Mouse (Mus musculus): Measurements from ENCODE around the gene Pten. TPM values are rescaled to one million over a fixed set of nuclear protein-coding genes. Genes with fewer than 3 reads are reported as not detected.

Gene Pten
- polyA plus RNA-seq, 1 experiment from 2014 or later = 9.6 TPM

DNA sequence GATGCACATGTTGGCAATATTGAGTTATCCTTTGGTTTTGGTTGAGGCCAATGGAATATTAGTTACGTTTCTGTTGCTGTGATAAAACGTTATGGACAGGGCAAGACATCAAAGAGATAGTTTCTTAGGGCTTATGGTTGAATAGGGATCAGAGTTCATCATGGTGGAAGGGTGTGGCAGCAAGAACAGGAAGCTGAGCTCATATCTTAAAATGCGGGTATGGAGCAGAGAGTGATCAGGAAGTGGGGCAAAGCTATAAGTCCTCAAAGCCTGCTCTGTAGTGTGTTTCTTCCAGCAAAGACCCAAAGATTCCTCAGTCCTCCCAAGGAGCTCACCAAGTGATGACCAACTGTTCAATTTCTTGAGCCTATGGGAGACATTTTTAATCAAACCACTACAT, 90.7 kb downstream of the Pten start:
- 75% methylated on average over 3 of the region's 3 CpGs for WGBS (ENCODE audit: insufficient replicate concordance)

DNA sequence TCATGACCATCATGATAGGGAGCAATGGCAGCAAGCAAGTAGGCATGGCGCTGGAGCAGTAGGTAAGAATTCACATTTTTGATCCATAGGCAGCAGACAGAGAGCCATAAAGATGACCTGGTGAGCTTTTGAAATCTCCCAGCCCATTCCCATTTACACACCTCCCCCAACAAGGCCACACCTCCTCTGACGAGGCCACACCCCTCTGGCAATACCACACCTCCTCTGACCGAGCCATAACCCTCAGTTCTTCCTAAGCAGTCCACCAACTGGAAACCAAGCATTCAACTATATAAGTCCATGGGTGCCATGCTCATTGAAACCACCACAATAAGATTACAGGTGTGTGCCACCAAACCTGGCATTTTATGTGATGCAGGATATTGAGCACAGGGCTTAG, 95.0 kb downstream of the Pten start:
- no peaks in the 10 kb centered on the region for H3K9me3 ChIP-seq (replicated peaks; ENCODE audit: control insufficient read depth, low read length)
- no peak overlapping the region for H3K9ac ChIP-seq (ENCODE audit: low read depth, low read length)
- H3K27ac ChIP-seq (ENCODE audit: low read depth, low read length) = no peak overlapping the region
- H3K27me3 ChIP-seq (ENCODE audit: control insufficient read depth, insufficient read depth, low read length) = no peaks in the 10 kb centered on the region
- 70% methylated on average over 3 of the region's 3 CpGs for WGBS (ENCODE audit: insufficient replicate concordance)
- H3K36me3 ChIP-seq (ENCODE audit: control insufficient read depth, insufficient read depth, low read length) = no peaks in the 10 kb centered on the region
- no peak overlapping the region for H3K4me3 ChIP-seq (ENCODE audit: low read depth, low read length)
- no peak overlapping the region for H3K4me2 ChIP-seq
- H3K4me1 ChIP-seq (ENCODE audit: control insufficient read depth, insufficient read depth, low read length) = no peaks in the 10 kb centered on the region
- no peak for ATAC-seq (replicated peaks; ENCODE audit: insufficient number of reproducible peaks, low FRiP score, low TSS enrichment)

More for the DNA sequence above, 90.7 kb downstream of the Pten start:
- no peak overlapping the region for H3K27ac ChIP-seq (ENCODE audit: low read depth, low read length)
- no peak overlapping the region for H3K4me3 ChIP-seq (ENCODE audit: low read depth, low read length)
- H3K9me3 ChIP-seq (replicated peaks; ENCODE audit: control insufficient read depth, low read length) = no peaks in the 10 kb centered on the region
- H3K27me3 ChIP-seq (ENCODE audit: control insufficient read depth, insufficient read depth, low read length) = no peaks in the 10 kb centered on the region
- ATAC-seq (replicated peaks; ENCODE audit: insufficient number of reproducible peaks, low FRiP score, low TSS enrichment) = no peak
- H3K4me2 ChIP-seq = no peak overlapping the region
- no peak overlapping the region for H3K9ac ChIP-seq (ENCODE audit: low read depth, low read length)
- no peaks in the 10 kb centered on the region for H3K4me1 ChIP-seq (ENCODE audit: control insufficient read depth, insufficient read depth, low read length)
- H3K36me3 ChIP-seq (ENCODE audit: control insufficient read depth, insufficient read depth, low read length) = no peaks in the 10 kb centered on the region

GRCm38 (mm10) chr19:32861675-32862575, 104.6 kb downstream of the Pten start:
- Histone ChIP-seq H3K4me2 (no peak overlapping the region), H3K4me3 (ENCODE audit: low read depth, low read length) (no peak overlapping the region), H3K27ac (ENCODE audit: low read depth, low read length) (no peak overlapping the region), H3K4me1 (ENCODE audit: control insufficient read depth, insufficient read depth, low read length) (no peaks in the 10 kb centered on the region), H3K9me3 (replicated peaks; ENCODE audit: control insufficient read depth, low read length) (no peaks in the 10 kb centered on the region), H3K27me3 (ENCODE audit: control insufficient read depth, insufficient read depth, low read length) (no peaks in the 10 kb centered on the region), H3K9ac (ENCODE audit: low read depth, low read length) (no peak overlapping the region), H3K36me3 (ENCODE audit: control insufficient read depth, insufficient read depth, low read length) (no peaks in the 10 kb centered on the region)
- 75% methylated on average over 12 of the region's 12 CpGs for WGBS (ENCODE audit: insufficient replicate concordance)
- no peak for ATAC-seq (replicated peaks; ENCODE audit: insufficient number of reproducible peaks, low FRiP score, low TSS enrichment)

DNA sequence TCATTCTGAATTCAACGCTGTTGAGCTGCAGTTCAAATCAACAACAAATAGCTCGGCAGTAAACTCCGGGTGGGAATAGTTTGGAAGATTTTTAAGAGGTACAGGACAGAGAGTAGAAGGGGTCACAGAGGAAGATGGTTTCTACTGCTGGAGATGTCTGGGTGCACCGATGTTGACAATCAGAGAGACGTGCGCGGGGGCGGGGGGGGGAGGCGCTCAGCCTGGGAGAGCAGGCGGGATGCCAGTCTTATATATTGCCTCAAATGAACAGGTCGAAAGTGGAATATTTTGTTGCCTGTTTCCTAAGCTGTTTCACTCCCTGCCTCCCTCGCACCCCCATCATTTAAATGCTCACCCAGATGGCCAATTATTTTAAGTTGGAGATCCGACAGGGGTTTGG, 109.5 kb downstream of the Pten start:
- peak overlapping the region; percentile 25; the same call in 1 of the 2 replicates for H3K4me3 ChIP-seq (ENCODE audit: low read depth, low read length)
- no peaks in the 10 kb centered on the region for H3K27me3 ChIP-seq (ENCODE audit: control insufficient read depth, insufficient read depth, low read length)
- H3K9ac ChIP-seq (ENCODE audit: low read depth, low read length) = no peak overlapping the region

DNA sequence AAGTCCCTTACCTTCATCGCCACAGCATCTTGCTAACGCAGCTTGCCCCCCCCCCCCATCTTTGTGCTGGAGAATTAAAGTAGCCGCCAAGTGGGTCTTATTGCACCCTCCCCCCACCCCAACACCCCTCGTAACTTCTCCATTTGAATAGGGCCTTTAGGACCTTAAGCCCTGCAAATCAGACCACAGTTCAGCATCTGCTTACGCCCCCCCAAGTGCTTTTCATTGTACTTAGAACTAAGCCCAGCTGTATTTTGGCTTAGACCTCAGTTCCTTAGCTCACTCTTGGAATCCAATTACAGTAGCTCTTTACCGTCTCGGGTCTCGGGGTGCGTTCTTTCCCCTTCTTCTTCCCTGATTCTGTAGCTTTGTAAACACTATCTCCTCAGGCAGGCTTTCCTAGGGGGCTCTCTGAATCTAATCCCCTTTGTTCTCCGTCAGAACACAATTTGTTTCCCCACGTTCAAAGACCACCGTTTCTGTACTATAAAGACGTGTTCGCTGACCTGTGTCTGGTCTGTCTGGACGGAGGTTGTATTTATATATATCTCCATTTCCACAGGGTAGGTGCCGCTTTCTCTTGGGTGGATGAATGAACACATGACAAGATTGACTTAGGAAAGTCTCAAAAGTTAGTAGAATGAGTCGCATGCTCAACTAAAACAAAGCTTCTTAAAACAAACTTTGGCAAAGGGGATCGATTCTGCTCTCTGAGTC, 110.0 kb downstream of the Pten start:
- Histone ChIP-seq H3K9ac (ENCODE audit: low read depth, low read length) (no peak overlapping the region), H3K36me3 (ENCODE audit: control insufficient read depth, insufficient read depth, low read length) (no peaks in the 10 kb centered on the region), H3K27me3 (ENCODE audit: control insufficient read depth, insufficient read depth, low read length) (no peaks in the 10 kb centered on the region), H3K27ac (ENCODE audit: low read depth, low read length) (no peak overlapping the region), H3K4me2 (peak overlapping the region; percentile 64), H3K4me1 (ENCODE audit: control insufficient read depth, insufficient read depth, low read length) (peaks cover 5% of the 10 kb centered on the region; the same call in 1 of the 2 replicates), H3K4me3 (ENCODE audit: low read depth, low read length) (peak overlapping the region; percentile 25), H3K9me3 (replicated peaks; ENCODE audit: control insufficient read depth, low read length) (no peaks in the 10 kb centered on the region)
- ATAC-seq (replicated peaks; ENCODE audit: insufficient number of reproducible peaks, low FRiP score, low TSS enrichment) = no peak
- 8% methylated on average over 17 of the region's 18 CpGs for WGBS (ENCODE audit: insufficient replicate concordance)

More for the DNA sequence above, 109.5 kb downstream of the Pten start:
- Histone ChIP-seq H3K36me3 (ENCODE audit: control insufficient read depth, insufficient read depth, low read length) (no peaks in the 10 kb centered on the region), H3K4me2 (peak overlapping the region; percentile 64), H3K27ac (ENCODE audit: low read depth, low read length) (no peak overlapping the region), H3K9me3 (replicated peaks; ENCODE audit: control insufficient read depth, low read length) (no peaks in the 10 kb centered on the region), H3K4me1 (ENCODE audit: control insufficient read depth, insufficient read depth, low read length) (peaks cover 5% of the 10 kb centered on the region; the same call in 1 of the 2 replicates)
- 11% methylated on average over 13 of the region's 13 CpGs for WGBS (ENCODE audit: insufficient replicate concordance)
- ATAC-seq (replicated peaks; ENCODE audit: insufficient number of reproducible peaks, low FRiP score, low TSS enrichment) = no peak

GRCm38 (mm10) chr19:32868560-32868959, 111.3 kb downstream of the Pten start:
- Histone ChIP-seq H3K36me3 (ENCODE audit: control insufficient read depth, insufficient read depth, low read length) (no peaks in the 10 kb centered on the region), H3K27ac (ENCODE audit: low read depth, low read length) (no peak overlapping the region), H3K4me2 (no peak overlapping the region), H3K4me3 (ENCODE audit: low read depth, low read length) (no peak overlapping the region), H3K9ac (ENCODE audit: low read depth, low read length) (no peak overlapping the region), H3K27me3 (ENCODE audit: control insufficient read depth, insufficient read depth, low read length) (no peaks in the 10 kb centered on the region), H3K4me1 (ENCODE audit: control insufficient read depth, insufficient read depth, low read length) (peaks cover 5% of the 10 kb centered on the region; the same call in 1 of the 2 replicates), H3K9me3 (replicated peaks; ENCODE audit: control insufficient read depth, low read length) (no peaks in the 10 kb centered on the region)
- ATAC-seq (replicated peaks; ENCODE audit: insufficient number of reproducible peaks, low FRiP score, low TSS enrichment) = no peak
- WGBS (ENCODE audit: insufficient replicate concordance) = 52% methylated on average over 5 of the region's 5 CpGs

GRCm38 (mm10) chr19:32869053-32869680, 111.9 kb downstream of the Pten start:
- no peak overlapping the region for H3K9ac ChIP-seq (ENCODE audit: low read depth, low read length)
- peaks cover 5% of the 10 kb centered on the region; the same call in 1 of the 2 replicates for H3K4me1 ChIP-seq (ENCODE audit: control insufficient read depth, insufficient read depth, low read length)
- H3K27me3 ChIP-seq (ENCODE audit: control insufficient read depth, insufficient read depth, low read length) = no peaks in the 10 kb centered on the region
- 24% methylated on average over 10 of the region's 10 CpGs for WGBS (ENCODE audit: insufficient replicate concordance)
- 0 out of 2 replicates have a peak overlapping the region, but pooled peaks have one; percentile 6 for H3K4me2 ChIP-seq
- H3K4me3 ChIP-seq (ENCODE audit: low read depth, low read length) = no peak overlapping the region
- no peaks in the 10 kb centered on the region for H3K9me3 ChIP-seq (replicated peaks; ENCODE audit: control insufficient read depth, low read length)
- ATAC-seq (replicated peaks; ENCODE audit: insufficient number of reproducible peaks, low FRiP score, low TSS enrichment) = no peak
- H3K27ac ChIP-seq (ENCODE audit: low read depth, low read length) = no peak overlapping the region
- H3K36me3 ChIP-seq (ENCODE audit: control insufficient read depth, insufficient read depth, low read length) = no peaks in the 10 kb centered on the region

GRCm38 (mm10) chr19:32873904-32874637, 116.8 kb downstream of the Pten start:
- no peak for ATAC-seq (replicated peaks; ENCODE audit: insufficient number of reproducible peaks, low FRiP score, low TSS enrichment)
- Histone ChIP-seq H3K4me2 (no peak overlapping the region), H3K4me3 (ENCODE audit: low read depth, low read length) (no peak overlapping the region), H3K36me3 (ENCODE audit: control insufficient read depth, insufficient read depth, low read length) (no peaks in the 10 kb centered on the region), H3K9me3 (replicated peaks; ENCODE audit: control insufficient read depth, low read length) (no peaks in the 10 kb centered on the region), H3K4me1 (ENCODE audit: control insufficient read depth, insufficient read depth, low read length) (peaks cover 2% of the 10 kb centered on the region; the same call in 1 of the 2 replicates), H3K27me3 (ENCODE audit: control insufficient read depth, insufficient read depth, low read length) (no peaks in the 10 kb centered on the region), H3K27ac (ENCODE audit: low read depth, low read length) (no peak overlapping the region), H3K9ac (ENCODE audit: low read depth, low read length) (no peak overlapping the region)
- 73% methylated on average over 7 of the region's 7 CpGs for WGBS (ENCODE audit: insufficient replicate concordance)
